ENCODE assay signal across 12 mouse cellular contexts in the genomic region with DNA sequence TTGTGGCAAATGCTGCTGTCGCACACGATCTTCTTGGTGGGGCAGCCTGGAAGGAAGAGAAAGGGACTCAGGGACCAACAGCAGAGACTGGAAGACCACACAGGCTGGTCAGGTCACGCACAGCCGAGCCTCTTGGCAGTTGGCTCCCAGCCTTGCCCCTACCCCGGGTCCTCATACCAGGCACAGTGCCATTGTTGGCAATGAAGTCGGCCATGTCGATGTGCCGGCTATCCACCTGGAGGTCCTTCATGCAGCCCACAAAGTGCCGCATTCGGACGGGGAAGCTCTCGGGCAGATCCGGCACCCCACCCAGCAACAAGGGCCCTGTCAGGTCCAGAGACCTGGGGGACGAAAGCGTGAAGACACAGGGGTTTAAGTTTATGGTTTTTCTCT. TPM values are rescaled to one million over a fixed set of nuclear protein-coding genes. Genes with fewer than 3 reads are reported as not detected.
DNase-seq lines count a peak whose midpoint lies in the region; ATAC-seq and TF ChIP-seq lines count a peak whose summit lies in the region.
"Had no signal": no experiment of that assay in that cellular context is flagged by ENCODE, and none has a peak within 500 bp of the region (broad histone marks: within the 10 kb centered on the region; RNA-seq: fewer than 3 reads in every experiment).

No protein-coding gene starts in this region.

- 85% methylated on average over 15 of the region's 15 CpGs for WGBS in limb, embryonic 14.5 days
- 64% methylated on average over 15 of the region's 15 CpGs for WGBS in stomach, postnatal 0 days

- H3K36me3 ChIP-seq in limb, embryonic 14.5 days (ENCODE audit: control insufficient read depth, insufficient read depth, low read length), result peaks cover 40% of the 10 kb centered on the region
- no peaks in the 10 kb centered on the region; the same call in 1 of the 2 replicates for H3K36me3 ChIP-seq in stomach, postnatal 0 days (ENCODE audit: control insufficient read depth, insufficient read depth, low read length)
- H3K36me3 ChIP-seq: liver, embryonic 13.5 days had no signal

- no peak for TF ChIP-seq EP300 in stomach, postnatal 0 days (optimal IDR thresholded peaks at IDR 0.05)

- no peaks in the 10 kb centered on the region for H3K27me3 ChIP-seq in limb, embryonic 14.5 days (ENCODE audit: control insufficient read depth, insufficient read depth, low read length)
- H3K27me3 ChIP-seq in stomach, postnatal 0 days (ENCODE audit: control insufficient read depth, insufficient read depth, low read length), result no peaks in the 10 kb centered on the region

- TF ChIP-seq POLR2A in limb, embryonic 14.5 days (IDR thresholded peaks at IDR 0.05; ENCODE audit: borderline replicate concordance, extremely low read depth, insufficient read depth, insufficient read length), result no peak

- no peak for ATAC-seq in limb, embryonic 14.5 days (ENCODE audit: low FRiP score, low read depth)
- no peak for ATAC-seq in stomach, postnatal 0 days (ENCODE audit: low FRiP score, low TSS enrichment)
- no peak for ATAC-seq in erythroblast, adult 5-6 weeks (replicated peaks; ENCODE audit: low FRiP score, poor library complexity, severe bottlenecking)

- H3K9me3 ChIP-seq in limb, embryonic 14.5 days (ENCODE audit: control insufficient read depth, low read length), result no peaks in the 10 kb centered on the region
- no peaks in the 10 kb centered on the region for H3K9me3 ChIP-seq in stomach, postnatal 0 days (ENCODE audit: control insufficient read depth, low read length)
- H3K9me3 ChIP-seq: liver, embryonic 13.5 days had no signal

- intact Hi-C loops in left cerebral cortex, postnatal 4 days (cut with DNase I), result loop anchor here (5.0 kb wide), 1 partner anchor 150 kb away; no protein-coding TSS in a partner anchor
- intact Hi-C loops in left cerebral cortex, postnatal 25 days (cut with DNase I), result loop anchor here (5.0 kb wide), 1 partner anchor 35 kb away; no protein-coding TSS in a partner anchor

- no peak overlapping the region for H3K9ac ChIP-seq in limb, embryonic 14.5 days (ENCODE audit: low read depth, low read length, severe bottlenecking)
- no peak overlapping the region for H3K9ac ChIP-seq in stomach, postnatal 0 days (ENCODE audit: low read length)
- H3K9ac ChIP-seq: liver, embryonic 13.5 days had no signal

- H3K4me1 ChIP-seq in limb, embryonic 14.5 days (ENCODE audit: control insufficient read depth, insufficient read depth, low read length), result peaks cover 3% of the 10 kb centered on the region; the same call in 1 of the 2 replicates
- H3K4me1 ChIP-seq in stomach, postnatal 0 days (replicated peaks; ENCODE audit: control insufficient read depth, insufficient read depth), result no peaks in the 10 kb centered on the region

- no peak overlapping the region for H3K4me3 ChIP-seq in limb, embryonic 14.5 days (replicated peaks; ENCODE audit: low read length)
- no peak overlapping the region for H3K4me3 ChIP-seq in stomach, postnatal 0 days (ENCODE audit: low read depth, low read length)
- H3K4me3 ChIP-seq: liver, embryonic 13.5 days had no signal

- 0 out of 2 replicates have a peak overlapping the region, but pooled peaks have one; percentile 13 for H3K27ac ChIP-seq in limb, embryonic 14.5 days (replicated peaks; ENCODE audit: low read depth, low read length)
- H3K27ac ChIP-seq in stomach, postnatal 0 days (replicated peaks), result peak overlapping the region; percentile 56
- H3K27ac ChIP-seq: liver, embryonic 13.5 days had no signal

- DNase-seq in cerebellum, adult 11 months, result peak; percentile 35
- DNase-seq in cerebellum, postnatal 36 days, result no peak
- peak; percentile 88 for DNase-seq in left cerebral cortex, postnatal 4 days
- DNase-seq in left cerebral cortex, postnatal 25 days (ENCODE audit: low spot score in 2 of 2), result no peak
- DNase-seq in limb, embryonic 14.5 days (ENCODE audit: low spot score), result no peak
- no peak for DNase-seq in stomach, postnatal 0 days (ENCODE audit: low spot score)
- DNase-seq in right cerebral cortex, adult 18-20 months, result no peak
- DNase-seq: thymus, postnatal 14 days had no signal

- TF ChIP-seq CTCF in stomach, postnatal 0 days (IDR thresholded peaks at IDR 0.05; ENCODE audit: low read depth), result no peak

- H3K4me2 ChIP-seq in limb, embryonic 14.5 days (replicated peaks; ENCODE audit: low read depth, low read length, severe bottlenecking), result no peak overlapping the region
- H3K4me2 ChIP-seq in stomach, postnatal 0 days (replicated peaks; ENCODE audit: low read depth), result no peak overlapping the region

RNA-seq across cellular contexts. Expression of gene Celsr2, which starts 12.8 kb away (rescaled TPM):
- 100 to 1,000 TPM; 136 to 149 TPM for total RNA-seq in left cerebral cortex, postnatal 4 days (2021)
- total RNA-seq in left cerebral cortex, postnatal 25 days (2021), result 100 to 1,000 TPM; 160 to 168 TPM
- 18.9 and 23.3 TPM in 2 replicates for polyA plus RNA-seq in limb, embryonic 14.5 days (2012; rRNA removed)
- 10.5 and 15.5 TPM in 2 replicates for polyA plus RNA-seq in limb, embryonic 14.5 days (2014; fragmentation: Nextera tagmentation; extraction: Ambion mirVana)
- polyA plus RNA-seq in stomach, postnatal 0 days (2015; fragmentation: Nextera tagmentation; extraction: Ambion mirVana), result 7.5 and 9.7 TPM in 2 replicates
- not detected in 2 replicates for total RNA-seq in erythroblast, adult 5-6 weeks (2015; ENCODE audit: low replicate concordance)
- total RNA-seq in erythroblast, adult 5-6 weeks (2017; ENCODE audit: low replicate concordance), result 0.14 TPM in 1 of 2 replicates, not detected in the other

RNA-seq across cellular contexts. Expression of gene Psrc1, which starts 18.9 kb away (rescaled TPM):
- 1 to 10 TPM; 4.3 to 6.9 TPM for total RNA-seq in left cerebral cortex, postnatal 4 days (2021)
- 10 to 100 TPM; 12.9 to 18.6 TPM for total RNA-seq in left cerebral cortex, postnatal 25 days (2021)
- polyA plus RNA-seq in limb, embryonic 14.5 days (2012; rRNA removed), result 86.7 and 91.5 TPM in 2 replicates
- 38.0 and 39.1 TPM in 2 replicates for polyA plus RNA-seq in limb, embryonic 14.5 days (2014; fragmentation: Nextera tagmentation; extraction: Ambion mirVana)
- 7.7 and 8.3 TPM in 2 replicates for polyA plus RNA-seq in stomach, postnatal 0 days (2015; fragmentation: Nextera tagmentation; extraction: Ambion mirVana)
- total RNA-seq in erythroblast, adult 5-6 weeks (2015; ENCODE audit: low replicate concordance), result 4.4 and 5.9 TPM in 2 replicates
- 9.5 and 14.1 TPM in 2 replicates for total RNA-seq in erythroblast, adult 5-6 weeks (2017; ENCODE audit: low replicate concordance)

RNA-seq across cellular contexts. Expression of gene Mybphl, which starts 37.8 kb away (rescaled TPM):
- total RNA-seq in left cerebral cortex, postnatal 4 days (2021), result under 1 TPM in 1 of 2 experiments, not detected in 1; 0.30 TPM
- under 1 TPM; 0.25 to 0.85 TPM for total RNA-seq in left cerebral cortex, postnatal 25 days (2021)
- not detected in 2 replicates for polyA plus RNA-seq in limb, embryonic 14.5 days (2012; rRNA removed)
- not detected in 2 replicates for polyA plus RNA-seq in limb, embryonic 14.5 days (2014; fragmentation: Nextera tagmentation; extraction: Ambion mirVana)
- polyA plus RNA-seq in stomach, postnatal 0 days (2015; fragmentation: Nextera tagmentation; extraction: Ambion mirVana), result not detected in 2 replicates
- not detected in 2 replicates for total RNA-seq in erythroblast, adult 5-6 weeks (2015; ENCODE audit: low replicate concordance)
- total RNA-seq in erythroblast, adult 5-6 weeks (2017; ENCODE audit: low replicate concordance), result not detected in 2 replicates
- total RNA-seq: ES-E14; hematopoietic stem cell, adult 5-6 weeks had no signal

RNA-seq across cellular contexts. Expression of gene Sars, which starts 42.5 kb away (rescaled TPM):
- 100 to 1,000 TPM; 194 to 199 TPM for total RNA-seq in left cerebral cortex, postnatal 4 days (2021)
- total RNA-seq in left cerebral cortex, postnatal 25 days (2021), result 100 to 1,000 TPM; 207 to 212 TPM
- polyA plus RNA-seq in limb, embryonic 14.5 days (2012; rRNA removed), result 52.4 and 80.2 TPM in 2 replicates
- 108 and 118 TPM in 2 replicates for polyA plus RNA-seq in limb, embryonic 14.5 days (2014; fragmentation: Nextera tagmentation; extraction: Ambion mirVana)
- polyA plus RNA-seq in stomach, postnatal 0 days (2015; fragmentation: Nextera tagmentation; extraction: Ambion mirVana), result 99.5 and 102 TPM in 2 replicates
- total RNA-seq in erythroblast, adult 5-6 weeks (2015; ENCODE audit: low replicate concordance), result 15.5 and 20.4 TPM in 2 replicates
- total RNA-seq in erythroblast, adult 5-6 weeks (2017; ENCODE audit: low replicate concordance), result 91.9 and 143 TPM in 2 replicates

Comparison
In these comparisons a context has a peak if more than half of its experiments do, and no peak if none do; other contexts are left out.
1. DNase-seq: peak in cerebellum, adult 11 months (single experiment) and left cerebral cortex, postnatal 4 days (single experiment); none in cerebellum, postnatal 36 days (0 of 2), left cerebral cortex, postnatal 25 days (0 of 2), limb, embryonic 14.5 days (single experiment), stomach, postnatal 0 days (single experiment) and right cerebral cortex, adult 18-20 months (single experiment).
2. RNA of gene Celsr2, which starts 12.8 kb away (total RNA-seq): 160 to 168 TPM in left cerebral cortex, postnatal 25 days and 136 to 149 TPM in left cerebral cortex, postnatal 4 days; 0.14 TPM in erythroblast, adult 5-6 weeks; every median in the first group is over 100 times any median in the second.